ENCODE assay signal across 8 mouse cellular contexts in the genomic region with DNA sequence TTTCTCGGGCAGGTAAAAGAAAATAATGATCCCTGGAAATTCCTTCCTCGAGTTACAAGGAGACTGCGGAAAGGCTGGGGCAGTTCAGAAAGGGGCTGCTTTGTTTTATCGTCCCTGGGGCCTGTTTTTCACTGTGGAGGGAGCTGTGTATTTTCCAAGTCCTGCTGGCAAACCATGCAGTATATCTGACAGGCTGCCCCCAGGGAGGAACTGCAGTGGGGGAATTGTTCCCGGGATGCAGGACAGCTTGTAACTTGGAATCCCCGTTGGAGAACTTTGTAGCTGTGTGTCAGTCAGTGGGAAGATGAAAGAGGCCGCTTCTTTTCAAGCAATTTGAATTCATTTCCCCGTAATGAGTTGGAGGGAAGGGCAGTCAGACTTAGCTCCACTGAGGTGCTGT.
DNase-seq lines count a peak whose midpoint lies in the region; ATAC-seq lines count a peak whose summit lies in the region.

No protein-coding gene starts in this region.

- peaks cover 26% of the 10 kb centered on the region for H3K4me1 ChIP-seq in forebrain, embryonic 13.5 days
- H3K4me1 ChIP-seq in hindbrain, embryonic 13.5 days (replicated peaks), result peaks cover 23% of the 10 kb centered on the region
- H3K4me1 ChIP-seq in midbrain, embryonic 13.5 days (replicated peaks), result peaks cover 34% of the 10 kb centered on the region

- H3K4me2 ChIP-seq in forebrain, embryonic 13.5 days, result peak overlapping the region; percentile 56
- peak overlapping the region; percentile 46 for H3K4me2 ChIP-seq in hindbrain, embryonic 13.5 days
- H3K4me2 ChIP-seq in midbrain, embryonic 13.5 days (replicated peaks), result peak overlapping the region; percentile 51

- H3K27ac ChIP-seq in forebrain, embryonic 13.5 days, result peak overlapping the region; percentile 44
- peak overlapping the region; percentile 40; the same call in 1 of the 2 replicates for H3K27ac ChIP-seq in hindbrain, embryonic 13.5 days
- H3K27ac ChIP-seq in midbrain, embryonic 13.5 days, result peak overlapping the region; percentile 63; the same call in 1 of the 2 replicates

- intact Hi-C loops in left cerebral cortex, postnatal 14 days (cut with DNase I), result no loop called here

- peak; percentile 83 for ATAC-seq in forebrain, embryonic 13.5 days
- ATAC-seq in hindbrain, embryonic 13.5 days (ENCODE audit: low FRiP score), result no peak
- peak; percentile 78 for ATAC-seq in midbrain, embryonic 13.5 days

- peak; percentile 9 for DNase-seq in left cerebral cortex, postnatal 14 days (ENCODE audit: low spot score in 2 of 2)
- DNase-seq in left cerebral cortex, adult 8-10 months (ENCODE audit: low spot score in 2 of 2), result no peak
- no peak for DNase-seq in thymus, postnatal 0 days (ENCODE audit: low spot score)
- DNase-seq in adrenal gland, postnatal 25 days, result no peak
- no peak for DNase-seq in cerebellum, adult 18-20 months

- H3K9me3 ChIP-seq in forebrain, embryonic 13.5 days (replicated peaks), result no peaks in the 10 kb centered on the region
- no peaks in the 10 kb centered on the region for H3K9me3 ChIP-seq in hindbrain, embryonic 13.5 days
- no peaks in the 10 kb centered on the region for H3K9me3 ChIP-seq in midbrain, embryonic 13.5 days

- peak overlapping the region; percentile 40 for H3K9ac ChIP-seq in forebrain, embryonic 13.5 days
- H3K9ac ChIP-seq in hindbrain, embryonic 13.5 days, result peak overlapping the region; percentile 19; the same call in 1 of the 2 replicates
- H3K9ac ChIP-seq in midbrain, embryonic 13.5 days (replicated peaks), result peak overlapping the region; percentile 46; the same call in 1 of the 2 replicates

- no peaks in the 10 kb centered on the region for H3K36me3 ChIP-seq in forebrain, embryonic 13.5 days (ENCODE audit: poor library complexity, severe bottlenecking)
- no peaks in the 10 kb centered on the region for H3K36me3 ChIP-seq in hindbrain, embryonic 13.5 days
- H3K36me3 ChIP-seq in midbrain, embryonic 13.5 days, result no peaks in the 10 kb centered on the region

- WGBS in forebrain, embryonic 13.5 days, result under 1% methylated on average over 8 of the region's 8 CpGs
- 2% methylated on average over 8 of the region's 8 CpGs for WGBS in hindbrain, embryonic 13.5 days
- under 1% methylated on average over 8 of the region's 8 CpGs for WGBS in midbrain, embryonic 13.5 days

- H3K27me3 ChIP-seq in forebrain, embryonic 13.5 days, result peaks cover 7% of the 10 kb centered on the region; the same call in 1 of the 2 replicates
- H3K27me3 ChIP-seq in hindbrain, embryonic 13.5 days, result no peaks in the 10 kb centered on the region
- peaks cover 11% of the 10 kb centered on the region for H3K27me3 ChIP-seq in midbrain, embryonic 13.5 days

- H3K4me3 ChIP-seq in forebrain, embryonic 13.5 days, result peak overlapping the region; percentile 22
- H3K4me3 ChIP-seq in hindbrain, embryonic 13.5 days, result peak overlapping the region; percentile 16; the same call in 1 of the 2 replicates
- peak overlapping the region; percentile 22 for H3K4me3 ChIP-seq in midbrain, embryonic 13.5 days (replicated peaks)

Comparison
In these comparisons a context has a peak if more than half of its experiments do, and no peak if none do; other contexts are left out.
1. DNase-seq: peak in left cerebral cortex, postnatal 14 days (2 of 2); none in left cerebral cortex, adult 8-10 months (0 of 2), thymus, postnatal 0 days (single experiment), adrenal gland, postnatal 25 days (single experiment) and cerebellum, adult 18-20 months (0 of 2).
2. Peak in every context shown above with its lines, with median percentiles within 50 percentile points of each other: H3K27ac ChIP-seq, H3K4me2 ChIP-seq, H3K4me3 ChIP-seq and H3K9ac ChIP-seq.